Mouse (Mus musculus) right cerebral cortex, postnatal 36 days (tissue): ENCODE measurements around the gene Spata45.

Source experiments
- DNase-seq, 2 experiments: peaks; one replicate each; pipeline ENCODE4 v3.0.0; 2022; ENCODE audit warnings: low spot score in 2 of 2, mixed read lengths in 1 of 2

The Spata45 gene

GRCm38 (mm10) chr1:191084951-191085559, 48.6 kb downstream of the Spata45 start:
- DNase-seq: peak in 1 of 2 experiments; percentile 24

- no peak for DNase-seq
Observed at GRCm38 (mm10) chr1:191085597-191085996, 49.2 kb downstream of the Spata45 start.

- no peak for DNase-seq
Observed at GRCm38 (mm10) chr1:191086304-191086878, 50.0 kb downstream of the Spata45 start.

- no peak for DNase-seq
Observed at GRCm38 (mm10) chr1:191086960-191087359, 50.5 kb downstream of the Spata45 start.

- DNase-seq: no peak
Observed at GRCm38 (mm10) chr1:191087955-191088354, 51.5 kb downstream of the Spata45 start.

GRCm38 (mm10) chr1:191089355-191089754, 52.9 kb downstream of the Spata45 start:
- no peak for DNase-seq

- no peak for DNase-seq
Observed at GRCm38 (mm10) chr1:191092050-191092449, 55.6 kb downstream of the Spata45 start.
